Mouse (Mus musculus) lung, embryonic 14.5 days (tissue): Measurements from ENCODE around the gene Ttc9b. TPM values are rescaled to one million over a fixed set of nuclear protein-coding genes. Genes with fewer than 3 reads are reported as not detected.
"Not testable (repeated sequence)": the region's sequence is repeated elsewhere in the genome, so short reads cannot be mapped to it uniquely, and the experiment has no call there.

Experiments used
- ATAC-seq: fragments of 200-750 bp; cut with Nextera tagmentation; 2 replicates; pipeline ENCODE4 v1.8.0; 2017; ENCODE audit warnings: mild to moderate bottlenecking, moderate TSS enrichment, moderate library complexity; ENCODE audit not compliant: insufficient read depth
- DNase-seq: peaks from one replicate; pipeline ENCODE4 v3.0.0-alpha.2; 2015
- H3K27ac ChIP-seq: fragments of 300-500 bp; sonication (generic); 2 replicates; pipeline ENCODE4 v1.5.1; 2014; ENCODE audit warnings: low read depth, mild to moderate bottlenecking, moderate library complexity
- H3K27me3 ChIP-seq: fragments of 300-500 bp; sonication (generic); 2 replicates; pipeline ENCODE4 v1.6.1; 2014; ENCODE audit warnings: low read length, control low read depth; ENCODE audit not compliant: insufficient read depth
- H3K36me3 ChIP-seq: fragments of 300-500 bp; sonication (generic); 2 replicates; pipeline ENCODE4 v1.6.1; 2014; ENCODE audit warnings: control low read depth; ENCODE audit not compliant: insufficient read depth
- H3K4me1 ChIP-seq: fragments of 300-500 bp; sonication (generic); 2 replicates; pipeline ENCODE4 v1.6.1; 2014; ENCODE audit warnings: antibody characterized with exemption, control low read depth; ENCODE audit not compliant: insufficient read depth
- H3K4me2 ChIP-seq: fragments of 300-500 bp; sonication (generic); 2 replicates; pipeline ENCODE4 v1.6.1; 2014; ENCODE audit warnings: mild to moderate bottlenecking
- H3K4me3 ChIP-seq: fragments of 300-500 bp; sonication (generic); 2 replicates; pipeline ENCODE4 v1.5.1; 2014; ENCODE audit warnings: low read depth, low read length
- H3K9ac ChIP-seq: fragments of 300-500 bp; sonication (generic); 2 replicates; pipeline ENCODE4 v1.6.1; 2014
- H3K9me3 ChIP-seq: fragments of 300-500 bp; sonication (generic); 2 replicates; pipeline ENCODE4 v1.6.1; 2016; ENCODE audit warnings: low read depth, low read length, control low read depth
- CTCF ChIP-seq: IDR thresholded peaks from 2 replicates; pipeline ENCODE4 v1.5.1; 2016; ENCODE audit warnings: antibody characterized with exemption, low read depth
- WGBS: fragments of 180-500 bp; shearing (Covaris S2); extraction: QIAGEN DNeasy Blood & Tissue Kit; methylation state at CpG from one replicate; pipeline ENCODE4 v1.1.7; 2014; 5-methylcytosine and 5-hydroxymethylcytosine counted together
- polyA plus RNA-seq: library from polyadenylated mRNA; unstranded; fragments of >200 nt; fragmentation: Nextera tagmentation; extraction: Ambion mirVana; gene quantifications from 2 replicates; pipeline ENCODE4 v1.2.1, GENCODE M21; 2014

Ttc9b gene
- polyA plus RNA-seq, 1 experiment from 2014 or later: 0.41 TPM

DNA sequence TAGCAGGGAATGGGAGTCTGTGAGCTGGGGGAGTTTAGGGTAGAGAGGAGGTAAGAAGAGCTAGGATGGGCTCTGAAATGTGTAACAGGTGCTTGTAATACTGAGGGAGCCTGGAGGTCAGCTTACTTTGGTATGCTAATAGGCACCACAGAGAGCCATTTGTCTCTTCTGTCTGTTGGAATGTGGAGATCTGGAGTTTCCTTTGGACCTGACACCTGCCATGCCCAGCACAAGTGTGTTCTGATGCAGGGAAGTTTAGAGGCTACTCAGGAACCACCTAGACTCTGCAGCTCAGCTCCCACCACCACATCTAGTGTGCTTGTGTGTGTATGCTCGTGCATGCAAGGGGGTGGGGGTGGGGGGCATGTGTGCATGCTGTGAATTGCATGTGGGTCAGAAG lies 31.5 kb upstream of the Ttc9b start:
- no peaks in the 10 kb centered on the region for H3K9me3 ChIP-seq
- no peaks in the 10 kb centered on the region for H3K4me1 ChIP-seq
- H3K4me2 ChIP-seq: no peak overlapping the region
- no peak overlapping the region for H3K9ac ChIP-seq
- DNase-seq (no peak), ATAC-seq (no peak)
- no peak overlapping the region for H3K27ac ChIP-seq
- TF ChIP-seq CTCF: no peak
- H3K27me3 ChIP-seq: no peaks in the 10 kb centered on the region
- WGBS: 55% methylated on average over 1 of the region's 1 CpGs
- H3K4me3 ChIP-seq: no peak overlapping the region
- peaks cover 83% of the 10 kb centered on the region for H3K36me3 ChIP-seq

- no peak overlapping the region for H3K4me3 ChIP-seq
- no peak for DNase-seq
- H3K36me3 ChIP-seq: peaks cover 85% of the 10 kb centered on the region
- TF ChIP-seq CTCF: no peak
- H3K9me3 ChIP-seq: no peaks in the 10 kb centered on the region
- H3K4me1 ChIP-seq: no peaks in the 10 kb centered on the region
- no peak for ATAC-seq
- H3K27me3 ChIP-seq: no peaks in the 10 kb centered on the region
- no peak overlapping the region for H3K27ac ChIP-seq
- no peak overlapping the region for H3K4me2 ChIP-seq
- H3K9ac ChIP-seq: no peak overlapping the region
Observed at GRCm38 (mm10) chr7:27624967-27625366, 28.7 kb upstream of the Ttc9b start.

- Histone ChIP-seq H3K9me3 (no peaks in the 10 kb centered on the region), H3K36me3 (peaks cover 82% of the 10 kb centered on the region), H3K4me2 (no peak overlapping the region), H3K4me3 (no peak overlapping the region), H3K27ac (no peak overlapping the region), H3K4me1 (no peaks in the 10 kb centered on the region), H3K9ac (no peak overlapping the region), H3K27me3 (no peaks in the 10 kb centered on the region)
- DNase-seq: no peak
- no peak for ATAC-seq
- 87% methylated on average over 7 of the region's 7 CpGs for WGBS
- no peak for TF ChIP-seq CTCF
Observed at GRCm38 (mm10) chr7:27627707-27628106, 26.0 kb upstream of the Ttc9b start.

- ATAC-seq (no peak), DNase-seq (no peak)
- H3K4me3 ChIP-seq: no peak overlapping the region
- H3K27ac ChIP-seq: no peak overlapping the region
- H3K9ac ChIP-seq: no peak overlapping the region
- 95% methylated on average over 6 of the region's 6 CpGs for WGBS
- no peaks in the 10 kb centered on the region for H3K9me3 ChIP-seq
- H3K27me3 ChIP-seq: no peaks in the 10 kb centered on the region
- no peaks in the 10 kb centered on the region for H3K4me1 ChIP-seq
- H3K36me3 ChIP-seq: peaks cover 87% of the 10 kb centered on the region
- no peak for TF ChIP-seq CTCF
- no peak overlapping the region for H3K4me2 ChIP-seq
Observed at GRCm38 (mm10) chr7:27628190-27628589, 25.5 kb upstream of the Ttc9b start.

DNA sequence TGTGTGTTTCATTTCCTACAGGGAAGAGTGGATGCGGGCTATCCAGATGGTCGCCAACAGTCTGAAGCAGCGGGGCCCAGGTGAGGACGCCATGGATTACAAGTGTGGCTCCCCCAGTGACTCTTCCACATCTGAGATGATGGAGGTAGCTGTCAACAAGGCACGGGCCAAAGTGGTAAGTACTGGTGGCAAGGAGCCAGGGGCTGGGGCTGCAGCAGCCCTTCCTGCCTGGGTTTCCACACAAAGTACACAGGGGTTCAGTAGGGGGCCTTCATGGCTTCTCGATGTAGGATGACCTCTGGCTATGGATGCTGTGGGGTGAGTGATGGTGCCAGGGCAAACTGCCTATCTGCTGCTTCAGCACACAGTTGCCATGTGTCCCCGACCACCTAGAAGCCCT lies 24.9 kb upstream of the Ttc9b start:
- not testable (repeated sequence) for H3K9me3 ChIP-seq, ATAC-seq, H3K4me2 ChIP-seq, H3K9ac ChIP-seq, H3K4me3 ChIP-seq, H3K27me3 ChIP-seq, DNase-seq, H3K4me1 ChIP-seq, H3K27ac ChIP-seq
- WGBS: 94% methylated on average over 7 of the region's 7 CpGs
- H3K36me3 ChIP-seq: peaks cover 88% of the 10 kb centered on the region

- Histone ChIP-seq H3K4me1 (no peaks in the 10 kb centered on the region), H3K36me3 (peaks cover 87% of the 10 kb centered on the region), H3K27ac (no peak overlapping the region), H3K27me3 (no peaks in the 10 kb centered on the region), H3K9me3 (no peaks in the 10 kb centered on the region), H3K4me3 (no peak overlapping the region), H3K9ac (no peak overlapping the region), H3K4me2 (no peak overlapping the region)
- DNase-seq: no peak
- ATAC-seq: no peak
- over 99% methylated on average over 4 of the region's 4 CpGs for WGBS
- TF ChIP-seq CTCF: no peak
Observed at GRCm38 (mm10) chr7:27631439-27631838, 22.3 kb upstream of the Ttc9b start.

GRCm38 (mm10) chr7:27633166-27633565 lies 20.5 kb upstream of the Ttc9b start:
- Histone ChIP-seq H3K4me1 (no peaks in the 10 kb centered on the region), H3K27ac (no peak overlapping the region), H3K4me3 (no peak overlapping the region), H3K36me3 (peaks cover 85% of the 10 kb centered on the region), H3K4me2 (no peak overlapping the region), H3K9me3 (no peaks in the 10 kb centered on the region), H3K9ac (no peak overlapping the region), H3K27me3 (no peaks in the 10 kb centered on the region)
- DNase-seq (no peak), ATAC-seq (no peak)
- TF ChIP-seq CTCF: no peak
- 87% methylated on average over 6 of the region's 6 CpGs for WGBS

GRCm38 (mm10) chr7:27634691-27635090 lies 19.0 kb upstream of the Ttc9b start:
- no peak for ATAC-seq
- H3K9ac ChIP-seq: no peak overlapping the region
- 92% methylated on average over 6 of the region's 6 CpGs for WGBS
- no peaks in the 10 kb centered on the region for H3K27me3 ChIP-seq
- H3K9me3 ChIP-seq: no peaks in the 10 kb centered on the region
- no peak overlapping the region for H3K27ac ChIP-seq
- no peak overlapping the region for H3K4me2 ChIP-seq
- H3K4me1 ChIP-seq: no peaks in the 10 kb centered on the region
- no peak for TF ChIP-seq CTCF
- H3K4me3 ChIP-seq: no peak overlapping the region
- peaks cover 70% of the 10 kb centered on the region for H3K36me3 ChIP-seq
- DNase-seq: no peak

- ATAC-seq, DNase-seq, H3K27ac ChIP-seq, H3K9me3 ChIP-seq, H3K4me1 ChIP-seq, H3K9ac ChIP-seq, H3K27me3 ChIP-seq, H3K4me3 ChIP-seq, H3K4me2 ChIP-seq: not testable (repeated sequence)
- 96% methylated on average over 2 of the region's 2 CpGs for WGBS
- H3K36me3 ChIP-seq: peaks cover 70% of the 10 kb centered on the region
Observed at GRCm38 (mm10) chr7:27635094-27635493, 18.6 kb upstream of the Ttc9b start.
